Mouse (Mus musculus): ENCODE data around the gene Tle1. TPM values are rescaled to one million over a fixed set of nuclear protein-coding genes. Genes with fewer than 3 reads are reported as not detected.
A peak's percentile ranks its signal among the peaks of the same experiment; 100 is the strongest.

The Tle1 gene
- polyA plus RNA-seq (2016; fragmentation: Nextera tagmentation; extraction: Ambion mirVana), result 47.0 and 55.8 TPM in 2 replicates

DNA sequence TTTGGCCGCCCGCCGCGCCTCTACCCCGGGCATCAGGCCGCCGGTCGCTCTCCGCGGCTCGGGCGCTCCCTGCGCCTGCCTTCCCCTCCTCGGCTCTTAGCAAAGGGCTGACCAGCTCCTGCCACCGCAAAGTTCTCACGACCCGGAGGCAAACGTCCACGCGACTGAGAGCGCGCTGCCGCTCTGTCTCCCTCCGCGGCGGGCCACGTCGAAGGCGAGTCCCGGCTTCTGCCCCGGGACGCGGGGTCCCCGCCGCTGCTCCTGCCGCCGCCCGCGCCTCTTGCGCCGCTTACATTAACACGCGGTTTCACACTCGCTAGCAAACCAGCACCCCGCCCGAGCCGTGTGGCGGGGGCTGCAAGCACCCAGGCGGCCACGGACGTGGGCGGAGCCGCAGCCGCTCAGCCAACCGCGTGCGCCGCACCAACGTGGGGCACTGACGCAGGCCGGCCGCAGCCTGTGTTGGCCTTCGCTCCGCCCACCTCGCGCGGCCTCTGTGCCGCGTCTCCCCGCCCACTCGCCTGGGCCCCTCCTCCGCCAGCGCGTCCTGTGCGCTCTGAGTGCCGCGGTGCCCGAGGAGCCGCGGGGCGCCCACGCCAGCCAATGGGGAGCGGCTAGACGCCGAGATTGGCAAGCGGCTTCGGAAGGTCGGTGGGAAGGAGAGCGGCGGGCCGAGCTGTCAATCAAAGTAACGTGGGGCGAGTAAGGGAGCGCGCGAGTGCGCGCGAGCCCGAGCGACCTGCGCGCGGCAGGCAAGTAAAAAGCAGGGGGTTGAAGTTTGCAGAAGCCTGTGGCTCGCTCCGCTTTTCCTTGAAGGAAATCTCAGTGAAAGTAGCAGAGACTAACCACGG lies at the start of gene Tle1:
TSS of gene Tle1 (minus strand) at position 361 of the 851 bp plus-strand sequence.
- Histone ChIP-seq H3K9ac (replicated peaks) (peak within 1 kb of the TSS; percentile 93), H3K4me1 (replicated peaks) (peaks cover 41% of the 10 kb centered on the region), H3K27ac (peak within 1 kb of the TSS; percentile 97), H3K36me3 (no peaks in the 10 kb centered on the region), H3K4me2 (peak within 1 kb of the TSS; percentile 66), H3K4me3 (replicated peaks) (peak within 1 kb of the TSS; percentile 89), H3K9me3 (no peaks in the 10 kb centered on the region), H3K27me3 (no peaks in the 10 kb centered on the region)
- peak; percentile 96 for ATAC-seq (ENCODE audit: insufficient number of reproducible peaks, insufficient read depth, low FRiP score, low TSS enrichment, low read depth)
- WGBS, result under 1% methylated on average over 107 of the region's 107 CpGs

DNA sequence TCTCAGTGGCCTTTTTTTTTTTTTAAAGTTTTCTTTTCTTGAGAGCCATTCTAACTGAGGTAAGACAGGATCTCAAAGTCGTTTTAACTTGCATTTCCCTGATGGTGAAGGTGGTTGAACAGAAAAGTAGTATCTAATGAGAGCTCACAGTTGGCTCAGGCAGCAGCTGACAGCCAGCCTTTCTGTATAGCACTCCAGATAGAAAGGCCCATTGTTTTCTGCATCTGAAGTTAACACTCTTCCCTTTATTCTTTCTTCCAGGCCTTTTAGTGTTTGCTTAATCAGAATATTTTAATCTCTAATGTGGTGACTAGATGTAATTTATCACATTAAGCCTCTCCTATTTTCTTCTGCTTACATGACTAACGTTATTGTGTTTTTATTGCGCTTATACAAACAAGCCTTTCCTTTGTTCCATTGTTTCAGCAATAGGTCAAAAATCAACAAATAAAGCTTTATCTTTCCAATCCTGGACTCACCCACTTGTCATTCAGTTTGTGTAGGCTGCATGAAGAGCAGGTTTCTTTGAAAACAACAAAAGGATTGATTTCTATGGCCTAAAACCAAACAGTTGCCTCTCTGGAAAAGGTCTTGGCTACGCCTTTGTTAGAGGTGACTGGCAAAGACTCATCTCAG lies 33.0 kb upstream of the Tle1 start:
- WGBS, result 65% methylated on average over 4 of the region's 4 CpGs
- no peak overlapping the region for H3K4me2 ChIP-seq
- H3K9me3 ChIP-seq, result no peaks in the 10 kb centered on the region
- no peak overlapping the region for H3K9ac ChIP-seq (replicated peaks)
- no peaks in the 10 kb centered on the region for H3K27me3 ChIP-seq
- no peaks in the 10 kb centered on the region for H3K36me3 ChIP-seq
- H3K4me3 ChIP-seq (replicated peaks), result no peak overlapping the region
- ATAC-seq (ENCODE audit: insufficient number of reproducible peaks, insufficient read depth, low FRiP score, low TSS enrichment, low read depth), result no peak
- no peak overlapping the region for H3K27ac ChIP-seq
- no peaks in the 10 kb centered on the region for H3K4me1 ChIP-seq (replicated peaks)

DNA sequence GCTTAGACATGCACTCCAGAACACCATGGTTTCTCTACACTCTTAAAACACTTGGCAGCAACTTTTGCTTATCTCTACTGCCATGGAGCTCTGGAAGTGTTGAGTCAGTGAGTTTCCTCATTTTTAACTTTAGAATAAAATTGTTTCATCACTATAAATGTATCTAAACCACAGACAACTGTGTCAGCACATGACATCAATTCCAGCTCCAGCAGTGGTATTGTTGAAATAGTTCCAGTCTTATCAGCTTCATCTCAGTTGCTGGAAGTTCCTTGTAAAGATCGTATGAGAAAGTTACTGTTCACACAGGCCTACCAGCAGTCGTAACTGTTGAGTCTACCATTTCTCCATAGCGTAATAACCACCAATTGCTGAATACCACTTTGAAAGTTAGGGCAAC lies 31.5 kb upstream of the Tle1 start:
- Histone ChIP-seq H3K27me3 (no peaks in the 10 kb centered on the region), H3K4me3 (replicated peaks) (no peak overlapping the region), H3K9me3 (no peaks in the 10 kb centered on the region), H3K4me1 (replicated peaks) (no peaks in the 10 kb centered on the region), H3K36me3 (no peaks in the 10 kb centered on the region), H3K27ac (no peak overlapping the region), H3K4me2 (no peak overlapping the region), H3K9ac (replicated peaks) (no peak overlapping the region)
- 81% methylated on average over 3 of the region's 3 CpGs for WGBS
- ATAC-seq (ENCODE audit: insufficient number of reproducible peaks, insufficient read depth, low FRiP score, low TSS enrichment, low read depth), result no peak

DNA sequence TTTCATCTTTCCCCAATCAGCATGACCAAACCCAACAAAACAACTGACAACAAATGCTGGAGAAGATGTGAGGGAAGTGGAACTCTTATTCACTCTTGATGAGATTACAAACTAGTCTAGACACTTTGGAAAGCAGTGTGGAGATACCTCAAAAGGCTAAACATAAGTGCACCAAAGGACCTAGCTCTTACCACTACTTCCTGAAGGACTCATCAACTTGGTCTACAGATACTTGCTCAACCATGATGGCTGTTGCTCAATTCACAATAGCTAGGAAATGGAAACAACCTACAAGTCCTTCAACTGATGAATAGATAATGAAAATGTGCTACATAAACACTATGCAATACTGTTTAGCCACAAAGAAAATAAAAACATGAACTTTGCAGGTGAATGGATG lies 30.1 kb upstream of the Tle1 start:
- no peaks in the 10 kb centered on the region for H3K9me3 ChIP-seq
- no peaks in the 10 kb centered on the region for H3K27me3 ChIP-seq
- no peak overlapping the region for H3K4me3 ChIP-seq (replicated peaks)
- no peak overlapping the region for H3K27ac ChIP-seq
- no peaks in the 10 kb centered on the region for H3K36me3 ChIP-seq
- no peak for ATAC-seq (ENCODE audit: insufficient number of reproducible peaks, insufficient read depth, low FRiP score, low TSS enrichment, low read depth)
- H3K9ac ChIP-seq (replicated peaks), result no peak overlapping the region
- no peak overlapping the region for H3K4me2 ChIP-seq
- no peaks in the 10 kb centered on the region for H3K4me1 ChIP-seq (replicated peaks)

DNA sequence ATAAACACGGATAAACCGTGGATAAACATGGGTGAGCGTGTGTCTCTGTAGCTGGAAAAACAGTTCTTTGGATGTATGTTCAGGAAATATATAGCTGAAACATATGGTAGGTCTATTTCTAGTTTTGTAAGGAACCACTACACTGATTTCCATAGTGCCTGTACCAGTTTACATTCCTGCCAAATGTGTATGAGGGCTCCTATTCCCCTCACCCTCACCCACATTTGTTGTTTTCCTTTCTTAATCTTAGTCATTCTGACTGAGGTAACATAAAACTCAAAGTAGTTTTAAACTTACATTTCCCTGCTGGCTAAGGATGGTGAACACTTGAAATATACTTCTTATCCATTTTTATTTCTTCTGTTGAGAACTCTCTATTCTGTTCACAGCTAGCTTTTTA lies 20.9 kb upstream of the Tle1 start:
- H3K4me3 ChIP-seq (replicated peaks), result no peak overlapping the region
- no peak for ATAC-seq (ENCODE audit: insufficient number of reproducible peaks, insufficient read depth, low FRiP score, low TSS enrichment, low read depth)
- no peak overlapping the region for H3K4me2 ChIP-seq
- no peaks in the 10 kb centered on the region for H3K36me3 ChIP-seq
- H3K9ac ChIP-seq (replicated peaks), result no peak overlapping the region
- 78% methylated on average over 3 of the region's 3 CpGs for WGBS
- no peaks in the 10 kb centered on the region for H3K9me3 ChIP-seq
- no peaks in the 10 kb centered on the region for H3K4me1 ChIP-seq (replicated peaks)
- H3K27me3 ChIP-seq, result no peaks in the 10 kb centered on the region
- H3K27ac ChIP-seq, result no peak overlapping the region

DNA sequence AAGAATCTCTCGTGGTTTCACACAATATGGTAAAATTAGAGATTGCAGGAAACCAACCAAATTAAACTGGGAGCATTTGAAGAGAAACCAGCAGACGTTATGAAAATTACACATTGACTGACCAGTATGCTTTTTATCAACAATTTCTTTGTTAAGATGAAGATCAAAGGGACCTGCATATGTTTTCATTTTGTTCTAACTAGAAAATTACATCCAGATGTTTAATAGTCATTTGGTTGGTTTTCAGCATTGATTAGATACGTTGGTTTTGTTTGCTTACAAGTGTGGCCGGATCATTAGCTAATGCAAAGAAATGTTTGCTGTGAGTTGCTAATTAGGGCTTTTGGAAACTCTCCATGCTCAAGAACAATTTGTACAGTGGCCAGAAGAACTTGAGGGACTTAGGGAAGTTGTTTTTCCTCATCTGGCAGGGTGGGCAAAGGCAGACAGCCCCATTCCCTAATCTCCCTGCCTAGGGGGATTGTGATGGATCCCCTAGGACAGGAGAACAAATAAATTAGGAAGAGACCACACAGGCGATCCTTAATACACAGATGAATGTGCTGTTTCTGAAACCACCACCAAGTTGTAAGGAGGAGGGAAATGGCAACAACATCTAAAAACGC lies 3.8 kb upstream of the Tle1 start:
- H3K27ac ChIP-seq, result peak overlapping the region; percentile 41; the same call in 1 of the 2 replicates
- WGBS, result 8% methylated on average over 6 of the region's 6 CpGs
- H3K4me1 ChIP-seq (replicated peaks), result peaks cover 19% of the 10 kb centered on the region
- peak overlapping the region; percentile 66 for H3K4me2 ChIP-seq
- H3K4me3 ChIP-seq (replicated peaks), result peak overlapping the region; percentile 89
- H3K9ac ChIP-seq (replicated peaks), result no peak overlapping the region
- H3K9me3 ChIP-seq, result no peaks in the 10 kb centered on the region
- ATAC-seq (ENCODE audit: insufficient number of reproducible peaks, insufficient read depth, low FRiP score, low TSS enrichment, low read depth), result no peak
- no peaks in the 10 kb centered on the region for H3K27me3 ChIP-seq
- H3K36me3 ChIP-seq, result no peaks in the 10 kb centered on the region

DNA sequence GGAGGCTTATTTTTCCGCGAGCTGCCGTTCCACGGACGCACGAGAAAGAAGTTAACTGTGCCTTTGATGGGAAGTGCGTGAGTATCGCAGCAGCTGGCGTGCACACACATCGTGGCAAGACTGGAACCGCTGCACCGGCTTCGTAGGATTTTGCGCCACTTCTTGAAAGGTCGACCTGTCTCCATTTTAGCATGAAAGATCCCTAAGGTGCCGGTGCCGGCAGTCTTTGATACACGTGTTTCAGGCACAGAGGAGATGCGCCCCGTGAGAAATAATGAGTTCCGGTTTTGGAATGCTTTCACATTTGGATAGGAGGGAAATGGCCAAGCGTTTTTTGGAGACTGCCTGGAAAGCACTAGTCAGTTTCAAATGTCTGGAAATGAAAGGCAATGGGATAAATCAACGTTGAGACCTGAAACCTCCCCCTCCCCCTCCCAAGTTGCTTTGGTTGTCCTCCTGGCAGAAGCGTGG lies 837 bp upstream of the Tle1 start:
- no peak for ATAC-seq (ENCODE audit: insufficient number of reproducible peaks, insufficient read depth, low FRiP score, low TSS enrichment, low read depth)
- Histone ChIP-seq H3K36me3 (no peaks in the 10 kb centered on the region), H3K27ac (peak overlapping the region; percentile 97), H3K4me1 (replicated peaks) (peaks cover 37% of the 10 kb centered on the region), H3K9ac (replicated peaks) (peak overlapping the region; percentile 60), H3K4me3 (replicated peaks) (peak overlapping the region; percentile 89), H3K27me3 (no peaks in the 10 kb centered on the region), H3K9me3 (no peaks in the 10 kb centered on the region), H3K4me2 (peak overlapping the region; percentile 66)
- WGBS, result under 1% methylated on average over 24 of the region's 24 CpGs

DNA sequence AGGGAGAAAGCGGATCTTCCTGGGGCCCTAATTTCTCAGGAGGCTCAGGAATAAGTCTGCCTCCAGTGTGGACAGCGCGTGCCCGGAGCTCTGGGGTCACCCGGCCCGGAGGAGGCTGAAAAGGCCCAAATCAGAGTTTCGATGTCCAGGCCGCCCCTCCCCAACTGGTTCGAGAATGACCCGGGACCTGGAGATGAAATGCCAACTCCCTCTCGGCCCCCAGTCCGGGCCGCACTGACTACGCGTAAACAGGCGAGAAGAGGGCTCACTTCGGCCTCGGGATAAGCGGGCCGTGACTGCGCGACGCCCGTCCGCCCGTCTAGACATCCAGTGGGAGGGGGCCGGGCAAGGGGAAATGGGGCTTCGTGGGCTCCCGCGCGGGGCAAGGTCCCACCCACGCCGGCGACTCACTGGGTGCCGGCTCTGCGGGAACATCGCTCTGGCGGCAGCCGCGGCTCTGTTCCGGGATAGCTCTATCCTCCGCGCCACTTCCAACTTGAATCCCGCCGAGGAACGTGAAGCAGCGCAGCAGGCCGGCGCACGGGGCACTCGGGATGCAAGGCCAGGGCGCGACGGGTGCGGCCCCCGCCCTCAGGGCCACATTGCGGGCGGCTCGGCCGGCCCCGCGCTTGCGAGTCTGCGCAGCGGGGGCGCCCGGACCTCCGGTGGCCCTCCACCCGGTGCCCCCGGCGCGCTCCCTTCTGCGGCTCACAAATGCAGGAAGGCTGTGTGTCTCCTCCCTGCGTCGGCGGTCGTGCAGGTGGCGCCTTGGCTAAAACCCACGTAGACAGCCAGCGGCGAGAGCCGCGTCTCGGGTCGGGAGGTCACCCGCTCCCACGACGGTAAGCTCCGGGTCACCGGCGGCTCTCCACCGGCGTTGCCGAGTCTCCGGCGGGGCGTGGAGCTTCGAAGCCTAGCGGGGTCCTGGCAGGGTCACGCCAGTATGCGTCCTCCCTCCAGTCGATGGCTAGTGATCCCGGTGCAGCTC lies 854 bp downstream of the Tle1 start:
- Histone ChIP-seq H3K4me1 (replicated peaks) (peaks cover 44% of the 10 kb centered on the region), H3K9me3 (no peaks in the 10 kb centered on the region), H3K36me3 (no peaks in the 10 kb centered on the region), H3K27ac (peak overlapping the region; percentile 97), H3K9ac (replicated peaks) (peak overlapping the region; percentile 93), H3K4me2 (peak overlapping the region; percentile 66), H3K27me3 (no peaks in the 10 kb centered on the region), H3K4me3 (replicated peaks) (peak overlapping the region; percentile 89)
- 0 out of 2 replicates have a peak, but pooled peaks have one; percentile 0 for ATAC-seq (ENCODE audit: insufficient number of reproducible peaks, insufficient read depth, low FRiP score, low TSS enrichment, low read depth)
- under 1% methylated on average over 100 of the region's 103 CpGs for WGBS

DNA sequence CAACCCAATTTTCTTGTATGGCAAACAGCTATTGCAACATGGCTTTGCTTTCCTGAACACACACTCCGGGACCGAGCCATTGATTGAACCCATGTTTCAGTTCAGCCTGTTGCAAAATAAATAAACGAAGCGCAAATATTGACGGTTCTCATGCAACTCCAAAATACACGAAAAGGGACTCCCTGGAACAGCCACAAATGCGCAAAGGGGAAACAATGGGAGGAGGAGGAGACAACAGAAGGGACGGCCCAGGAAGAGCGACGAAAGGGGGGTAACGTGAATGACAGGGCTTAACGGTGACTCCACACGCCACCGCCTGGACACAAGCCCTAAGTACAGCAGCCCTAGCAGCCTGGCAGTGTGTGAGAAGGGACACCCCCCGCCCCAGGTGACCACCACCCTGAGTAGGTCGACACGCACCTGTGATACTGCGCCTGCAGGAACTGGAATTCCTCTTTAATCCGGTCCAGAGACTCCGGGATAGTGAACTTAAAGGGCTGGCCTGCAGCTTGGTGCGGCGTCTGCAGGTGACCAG lies 1.8 kb downstream of the Tle1 start:
- Histone ChIP-seq H3K9me3 (no peaks in the 10 kb centered on the region), H3K4me3 (replicated peaks) (peak overlapping the region; percentile 89), H3K9ac (replicated peaks) (peak overlapping the region; percentile 93), H3K27me3 (no peaks in the 10 kb centered on the region), H3K27ac (peak overlapping the region; percentile 97; the same call in 1 of the 2 replicates), H3K36me3 (peaks cover 6% of the 10 kb centered on the region; the same call in 1 of the 2 replicates), H3K4me2 (peak overlapping the region; percentile 66), H3K4me1 (replicated peaks) (peaks cover 47% of the 10 kb centered on the region)
- WGBS, result under 1% methylated on average over 22 of the region's 22 CpGs
- ATAC-seq (ENCODE audit: insufficient number of reproducible peaks, insufficient read depth, low FRiP score, low TSS enrichment, low read depth), result peak; percentile 23; the same call in 1 of the 2 replicates
